Mouse (Mus musculus) ES-Bruce4 (cell line): Measurements from ENCODE around the gene Cd84. TPM values are rescaled to one million over a fixed set of nuclear protein-coding genes. Genes with fewer than 3 reads are reported as not detected.
"Not testable (repeated sequence)": the region's sequence is repeated elsewhere in the genome, so short reads cannot be mapped to it uniquely, and the experiment has no call there.

Source experiments
- H3K27ac ChIP-seq: 2 replicates; pipeline ENCODE4 v1.5.1; 2012; ENCODE audit warnings: low read length, inconsistent platforms; ENCODE audit not compliant: insufficient read depth
- H3K27me3 ChIP-seq: 2 replicates; pipeline ENCODE4 v1.6.1; 2012; ENCODE audit warnings: mild to moderate bottlenecking, low read length, inconsistent platforms; ENCODE audit not compliant: control insufficient read depth, poor library complexity, insufficient read depth, severe bottlenecking
- H3K36me3 ChIP-seq: 2 replicates; pipeline ENCODE4 v1.6.1; 2012; ENCODE audit warnings: inconsistent platforms, mild to moderate bottlenecking, low read length, moderate library complexity; ENCODE audit not compliant: control insufficient read depth, poor library complexity, insufficient read depth, severe bottlenecking
- H3K4me1 ChIP-seq: one replicate; pipeline ENCODE4 v1.8.1; 2011; ENCODE audit warnings: low read length; ENCODE audit not compliant: control insufficient read depth, insufficient read depth
- H3K4me3 ChIP-seq: 2 replicates; pipeline ENCODE4 v1.5.1; 2011; ENCODE audit warnings: low read depth, mild to moderate bottlenecking, low read length
- H3K9ac ChIP-seq: 2 replicates; pipeline ENCODE4 v1.6.1; 2012; ENCODE audit warnings: low read depth, mild to moderate bottlenecking, inconsistent platforms; ENCODE audit not compliant: poor library complexity, severe bottlenecking
- H3K9me3 ChIP-seq: replicated peaks from 2 replicates; pipeline ENCODE4 v1.6.1; 2012; ENCODE audit warnings: mild to moderate bottlenecking, low read length, inconsistent platforms; ENCODE audit not compliant: control insufficient read depth, poor library complexity, insufficient read depth, severe bottlenecking
- CTCF ChIP-seq: IDR thresholded peaks from one replicate; pipeline ENCODE4 v1.8.1; 2011; ENCODE audit warnings: low read depth, low read length
- EP300 ChIP-seq: IDR thresholded peaks from 2 replicates; pipeline ENCODE4 v1.6.1; 2011; ENCODE audit warnings: low read depth, low read length; ENCODE audit not compliant: insufficient read depth
- POLR2A ChIP-seq: IDR thresholded peaks from one replicate; pipeline ENCODE4 v1.8.1; 2011; ENCODE audit warnings: low read length; ENCODE audit not compliant: insufficient read depth
- polyA plus RNA-seq: library from polyadenylated mRNA; stranded (reverse); fragments of >200 nt; gene quantifications from 2 replicates; pipeline ENCODE4 v1.2.4, GENCODE M21; 2011; ENCODE audit warnings: low read depth; ENCODE audit not compliant: missing spikeins, insufficient read depth, insufficient read length

The Cd84 gene
- not detected in 2 replicates for polyA plus RNA-seq

- Histone ChIP-seq H3K27me3 (no peaks in the 10 kb centered on the region), H3K4me3 (no peak within 1 kb of the TSS), H3K4me1 (no peaks in the 10 kb centered on the region), H3K9ac (no peak within 1 kb of the TSS), H3K27ac (no peak within 1 kb of the TSS), H3K36me3 (no peaks in the 10 kb centered on the region), H3K9me3 (no peaks in the 10 kb centered on the region)
- no peak for TF ChIP-seq CTCF
- no peak for TF ChIP-seq POLR2A
- no peak for TF ChIP-seq EP300
Measured at GRCm38 (mm10) chr1:171839488-171839887, at the start of gene Cd84. TSS of gene Cd84 (plus strand) at chr1:171839697.

- Histone ChIP-seq H3K4me1 (no peaks in the 10 kb centered on the region), H3K27me3 (no peaks in the 10 kb centered on the region), H3K9me3 (peaks cover 5% of the 10 kb centered on the region; the same call in 1 of the 2 replicates), H3K4me3 (no peak overlapping the region), H3K36me3 (no peaks in the 10 kb centered on the region), H3K27ac (no peak overlapping the region), H3K9ac (no peak overlapping the region)
- TF ChIP-seq EP300 (no peak), CTCF (no peak), POLR2A (no peak)
Measured at GRCm38 (mm10) chr1:171791491-171791890, 48.0 kb upstream of the Cd84 start.

GRCm38 (mm10) chr1:171796185-171796584, 43.3 kb upstream of the Cd84 start:
- Histone ChIP-seq H3K4me3 (no peak overlapping the region), H3K9ac (no peak overlapping the region), H3K36me3 (no peaks in the 10 kb centered on the region), H3K27me3 (no peaks in the 10 kb centered on the region), H3K9me3 (peaks cover 5% of the 10 kb centered on the region; the same call in 1 of the 2 replicates), H3K27ac (no peak overlapping the region), H3K4me1 (no peaks in the 10 kb centered on the region)
- TF ChIP-seq CTCF (no peak), EP300 (no peak), POLR2A (no peak)

GRCm38 (mm10) chr1:171797840-171798239, 41.7 kb upstream of the Cd84 start:
- no peaks in the 10 kb centered on the region for H3K36me3 ChIP-seq
- H3K4me3 ChIP-seq: no peak overlapping the region
- TF ChIP-seq EP300 (no peak), POLR2A (no peak), CTCF (no peak)
- no peaks in the 10 kb centered on the region for H3K4me1 ChIP-seq
- no peak overlapping the region for H3K9ac ChIP-seq
- H3K27me3 ChIP-seq: no peaks in the 10 kb centered on the region
- H3K27ac ChIP-seq: no peak overlapping the region
- H3K9me3 ChIP-seq: no peaks in the 10 kb centered on the region

- H3K27me3 ChIP-seq: no peaks in the 10 kb centered on the region
- no peak overlapping the region for H3K4me3 ChIP-seq
- no peaks in the 10 kb centered on the region for H3K36me3 ChIP-seq
- no peak overlapping the region for H3K27ac ChIP-seq
- no peak overlapping the region for H3K9ac ChIP-seq
- TF ChIP-seq CTCF: no peak
- no peak for TF ChIP-seq EP300
- no peak for TF ChIP-seq POLR2A
- H3K9me3 ChIP-seq: no peaks in the 10 kb centered on the region
- H3K4me1 ChIP-seq: no peaks in the 10 kb centered on the region
Measured at GRCm38 (mm10) chr1:171799648-171800047, 39.8 kb upstream of the Cd84 start.

- H3K36me3 ChIP-seq, H3K4me1 ChIP-seq, H3K9me3 ChIP-seq, H3K4me3 ChIP-seq, H3K27me3 ChIP-seq, H3K27ac ChIP-seq, H3K9ac ChIP-seq: not testable (repeated sequence)
Measured at GRCm38 (mm10) chr1:171811048-171811447, 28.4 kb upstream of the Cd84 start.
